34 mouse cellular contexts compared by ENCODE assay signal in the genomic region with DNA sequence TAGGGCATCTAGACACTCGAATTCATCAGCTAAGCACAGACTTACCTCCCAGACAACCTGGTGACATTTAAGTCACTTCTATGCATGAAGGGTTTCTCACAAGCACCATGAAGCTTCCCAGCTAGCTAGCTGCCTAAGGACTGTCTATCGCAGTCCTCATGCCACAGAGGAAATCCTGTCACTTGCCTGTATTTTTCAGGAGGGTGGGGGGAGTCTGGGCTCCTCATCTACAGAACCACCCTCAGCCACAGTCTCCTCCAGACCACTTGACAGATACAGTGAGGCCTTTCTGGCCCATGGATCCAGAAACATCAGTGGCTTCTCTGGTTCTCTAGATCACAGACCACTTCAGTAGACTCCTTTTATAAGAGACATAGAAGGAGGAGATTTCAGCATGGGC.
"Had no signal": no experiment of that assay in that cellular context is flagged by ENCODE, and none has a peak within 500 bp of the region (broad histone marks: within the 10 kb centered on the region; RNA-seq: fewer than 3 reads in every experiment).

No protein-coding gene starts in this region.

- ATAC-seq: hindbrain, embryonic 16.5 days; hindbrain, postnatal 0 days; inflammation-experienced regulatory T-cells, adult 6 months; intestine, embryonic 15.5 days; intestine, embryonic 16.5 days; intestine, postnatal 0 days had no signal

- H3K9me3 ChIP-seq: heart, embryonic 10.5 days; heart, embryonic 12.5 days; heart, embryonic 13.5 days; heart, embryonic 15.5 days; hindbrain, embryonic 10.5 days; hindbrain, embryonic 12.5 days; hindbrain, embryonic 13.5 days; hindbrain, embryonic 15.5 days; intestine, embryonic 15.5 days; kidney, embryonic 15.5 days had no signal

- H3K4me1 ChIP-seq: hindbrain, embryonic 10.5 days; hindbrain, embryonic 12.5 days; hindbrain, embryonic 13.5 days; hindbrain, embryonic 15.5 days; intestine, embryonic 15.5 days; kidney, embryonic 15.5 days had no signal

- H3K4me3 ChIP-seq: heart, embryonic 10.5 days; heart, embryonic 12.5 days; heart, embryonic 13.5 days; heart, embryonic 15.5 days; hindbrain, embryonic 10.5 days; hindbrain, embryonic 12.5 days; hindbrain, embryonic 13.5 days; hindbrain, embryonic 15.5 days; intestine, embryonic 15.5 days; kidney, embryonic 15.5 days; layer of hippocampus, adult 2 months had no signal

- H3K27ac ChIP-seq: heart, embryonic 10.5 days; heart, embryonic 13.5 days; heart, embryonic 15.5 days; hindbrain, embryonic 10.5 days; hindbrain, embryonic 12.5 days; hindbrain, embryonic 13.5 days; hindbrain, embryonic 14.5 days; hindbrain, embryonic 15.5 days; hindbrain, postnatal 0 days; intestine, embryonic 15.5 days; kidney, embryonic 15.5 days; kidney, postnatal 0 days; layer of hippocampus, adult 2 months had no signal

- DNase-seq: heart, postnatal 10 days; heart, postnatal 14 days; heart, postnatal 36 days; heart, postnatal 4 days; kidney, adult 11 months; kidney, adult 18-20 months; kidney, adult 2 months; kidney, adult 8-10 months; kidney, adult 9 months; kidney, postnatal 10 days; kidney, postnatal 14 days; kidney, postnatal 25 days; kidney, postnatal 36 days; kidney, postnatal 4 days; layer of hippocampus, adult 9-11 months; layer of hippocampus, postnatal 36 days had no signal

- H3K27me3 ChIP-seq: heart, embryonic 12.5 days; heart, embryonic 13.5 days; heart, embryonic 15.5 days; hindbrain, embryonic 12.5 days; hindbrain, embryonic 13.5 days; hindbrain, embryonic 15.5 days; intestine, embryonic 15.5 days; kidney, embryonic 15.5 days had no signal

- H3K36me3 ChIP-seq: heart, embryonic 10.5 days; heart, embryonic 12.5 days; heart, embryonic 15.5 days; hindbrain, embryonic 12.5 days; hindbrain, embryonic 13.5 days; intestine, embryonic 15.5 days; kidney, embryonic 15.5 days had no signal
